Mouse (Mus musculus): Measurements from ENCODE around the gene Glrx2. TPM values are rescaled to one million over a fixed set of nuclear protein-coding genes. Genes with fewer than 3 reads are reported as not detected.

Glrx2 gene
- polyA plus RNA-seq, 1 experiment from 2014 or later: 52.8 TPM

DNA sequence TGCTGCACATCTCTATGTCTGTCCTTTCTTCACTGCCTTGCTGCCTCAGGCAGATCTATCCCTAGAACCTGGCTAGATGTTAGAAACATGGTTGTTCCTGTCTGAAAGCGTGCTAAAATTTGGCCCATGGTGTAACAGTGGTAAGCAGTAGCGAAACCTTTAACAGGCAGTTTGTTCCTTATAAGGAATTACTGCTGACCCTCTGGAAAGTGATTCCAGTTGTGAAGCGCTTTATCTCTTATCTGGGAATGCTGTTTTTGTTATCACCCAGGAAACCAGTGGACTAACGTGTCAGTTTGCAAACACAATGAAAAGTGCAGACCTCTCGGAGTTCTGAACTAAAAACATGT, 5.5 kb upstream of the Glrx2 start:
- no peak for TF ChIP-seq CTCF (IDR thresholded peaks at IDR 0.05)
- in situ Hi-C loops (cut with MboI; ENCODE audit: low pct_unique_long_range_greater_than_20kb): no loop called here
- ChIA-PET POLR2A (no interaction called here), CTCF (no interaction called here)
- no peak for DNase-seq (ENCODE audit: low read depth, low spot score)
- ATAC-seq: no peak
- no peaks in the 10 kb centered on the region for H3K27me3 ChIP-seq

- no peak for TF ChIP-seq CTCF (IDR thresholded peaks at IDR 0.05)
- H3K27me3 ChIP-seq: peaks cover 14% of the 10 kb centered on the region
- ATAC-seq (no peak), DNase-seq (ENCODE audit: low read depth, low spot score) (no peak)
- CTCF ChIA-PET: interaction anchor here (1.4 kb wide), 1 partner anchor 12 kb away, joined by 3 read pairs; no protein-coding TSS in a partner anchor
- POLR2A ChIA-PET: no interaction called here
- in situ Hi-C loops (cut with MboI; ENCODE audit: low pct_unique_long_range_greater_than_20kb): no loop called here
Measured at GRCm38 (mm10) chr1:143724456-143725064, 8.4 kb downstream of the Glrx2 start.

- no peak for DNase-seq (ENCODE audit: low read depth, low spot score)
Measured at GRCm38 (mm10) chr1:143727701-143728445, 11.7 kb downstream of the Glrx2 start.

GRCm38 (mm10) chr1:143730899-143731298, 14.8 kb downstream of the Glrx2 start:
- ATAC-seq (no peak), DNase-seq (ENCODE audit: low read depth, low spot score) (no peak)
- TF ChIP-seq CTCF (IDR thresholded peaks at IDR 0.05): peak; percentile 61
- in situ Hi-C loops (cut with MboI; ENCODE audit: low pct_unique_long_range_greater_than_20kb): no loop called here
- POLR2A ChIA-PET: interaction anchor here (0.6 kb wide), 1 partner anchor 10 kb away, joined by 3 read pairs; no protein-coding TSS in a partner anchor
- peaks cover 2% of the 10 kb centered on the region for H3K27me3 ChIP-seq
- CTCF ChIA-PET: interaction anchor here (0.7 kb wide), 1 partner anchor 29 kb away, joined by 3 read pairs; no protein-coding TSS in a partner anchor

More at GRCm38 (mm10) chr1:143727701-143728445, 11.7 kb downstream of the Glrx2 start:
- no peak for TF ChIP-seq CTCF (IDR thresholded peaks at IDR 0.05)
- CTCF ChIA-PET: interaction anchor here (1.4 kb wide), 1 partner anchor 10 kb away, joined by 3 read pairs; no protein-coding TSS in a partner anchor
- H3K27me3 ChIP-seq: peaks cover 7% of the 10 kb centered on the region
- no peak for ATAC-seq
- POLR2A ChIA-PET: no interaction called here
- in situ Hi-C loops (cut with MboI; ENCODE audit: low pct_unique_long_range_greater_than_20kb): no loop called here

GRCm38 (mm10) chr1:143731691-143732090, 15.6 kb downstream of the Glrx2 start:
- CTCF ChIA-PET: interaction anchor here (1.0 kb wide), 1 partner anchor 9 kb away, joined by 3 read pairs; no protein-coding TSS in a partner anchor

GRCm38 (mm10) chr1:143733914-143734410, 17.8 kb downstream of the Glrx2 start:
- CTCF ChIA-PET: no interaction called here

More at GRCm38 (mm10) chr1:143731691-143732090, 15.6 kb downstream of the Glrx2 start:
- no peak for ATAC-seq
- TF ChIP-seq CTCF (IDR thresholded peaks at IDR 0.05): no peak
- no peaks in the 10 kb centered on the region for H3K27me3 ChIP-seq
- in situ Hi-C loops (cut with MboI; ENCODE audit: low pct_unique_long_range_greater_than_20kb): no loop called here
- no peak for DNase-seq (ENCODE audit: low read depth, low spot score)
- POLR2A ChIA-PET: no interaction called here

GRCm38 (mm10) chr1:143738811-143739210, 22.7 kb downstream of the Glrx2 start:
- ChIA-PET CTCF (no interaction called here), POLR2A (no interaction called here)
- in situ Hi-C loops (cut with MboI; ENCODE audit: low pct_unique_long_range_greater_than_20kb): loop anchor here (5.0 kb wide), 1 partner anchor 37 kb away; the partner anchor contains the start of gene Cdc73
- no peaks in the 10 kb centered on the region for H3K27me3 ChIP-seq
- no peak for DNase-seq (ENCODE audit: low read depth, low spot score)
- TF ChIP-seq CTCF (IDR thresholded peaks at IDR 0.05): no peak
- ATAC-seq: no peak

More at GRCm38 (mm10) chr1:143733914-143734410, 17.8 kb downstream of the Glrx2 start:
- no peak for TF ChIP-seq CTCF (IDR thresholded peaks at IDR 0.05)
- POLR2A ChIA-PET: no interaction called here
- H3K27me3 ChIP-seq: no peaks in the 10 kb centered on the region
- ATAC-seq: no peak
- in situ Hi-C loops (cut with MboI; ENCODE audit: low pct_unique_long_range_greater_than_20kb): no loop called here
- no peak for DNase-seq (ENCODE audit: low read depth, low spot score)

DNA sequence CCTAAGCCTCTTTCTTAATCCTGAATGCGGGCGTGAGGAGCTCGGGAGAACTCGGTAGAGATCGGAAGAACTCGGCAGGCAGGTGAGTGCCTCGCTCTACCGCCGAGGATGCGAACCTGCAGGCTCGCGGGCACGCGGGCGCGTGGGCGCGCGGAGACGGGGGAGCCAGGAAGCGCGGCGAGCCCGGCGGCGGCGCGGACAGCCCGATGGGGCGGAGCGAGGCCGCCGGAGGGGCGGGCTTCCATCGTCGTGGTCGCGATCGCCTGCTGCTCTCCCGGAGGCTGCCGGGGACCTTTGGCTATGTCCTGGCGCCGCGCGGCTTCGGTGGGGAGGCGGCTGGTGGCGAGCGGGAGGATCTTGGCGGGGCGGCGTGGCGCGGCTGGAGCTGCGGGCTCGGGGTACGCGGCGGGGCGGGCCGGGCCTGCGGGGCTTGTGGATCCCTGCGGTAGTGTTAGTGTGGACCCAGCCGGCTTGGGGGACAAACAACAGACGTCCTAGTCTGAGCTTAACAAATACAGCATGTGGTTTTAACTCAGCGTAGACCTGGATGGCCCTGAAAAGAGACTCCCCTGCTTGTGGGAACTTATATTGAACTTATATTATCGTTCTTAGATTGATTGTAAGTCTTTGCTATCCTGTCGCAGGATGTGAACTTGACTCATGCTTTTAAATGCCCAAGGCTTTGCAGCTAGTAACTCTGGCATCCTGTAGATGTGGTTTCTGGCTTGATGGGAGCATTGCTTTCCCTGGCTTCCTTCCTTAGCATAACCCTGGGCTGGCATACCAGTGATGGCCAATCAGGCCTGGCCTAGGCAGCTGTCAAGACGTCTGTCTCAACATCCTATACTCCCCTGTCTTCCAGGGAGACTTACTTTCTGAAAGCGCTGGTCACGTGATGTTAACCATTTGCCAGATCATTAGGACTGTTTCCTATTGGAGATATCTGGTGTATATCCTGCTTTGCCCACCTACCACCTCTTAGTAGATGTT, 23.5 kb downstream of the Glrx2 start:
- no peak for TF ChIP-seq CTCF (IDR thresholded peaks at IDR 0.05)
- ATAC-seq (peak; percentile 91), DNase-seq (ENCODE audit: low read depth, low spot score) (no peak)
- POLR2A ChIA-PET: no interaction called here
- H3K27me3 ChIP-seq: no peaks in the 10 kb centered on the region
- in situ Hi-C loops (cut with MboI; ENCODE audit: low pct_unique_long_range_greater_than_20kb): loop anchor here (5.0 kb wide), 1 partner anchor 37 kb away; the partner anchor contains the start of gene Cdc73
- CTCF ChIA-PET: interaction anchor here (1.2 to 2.8 kb wide), 4 partner anchors 8 to 37 kb away, joined by 3 to 8 read pairs (median 4); partner anchors contain the start of genes Trove2 and Uchl5

- no peak for TF ChIP-seq CTCF (IDR thresholded peaks at IDR 0.05)
- POLR2A ChIA-PET: interaction anchor here (0.6 to 0.8 kb wide), 3 partner anchors 10 to 44 kb away, joined by 3 to 5 read pairs (median 3); no protein-coding TSS in a partner anchor
Measured at GRCm38 (mm10) chr1:143740581-143740980, 24.4 kb downstream of the Glrx2 start.

More at GRCm38 (mm10) chr1:143740581-143740980, 24.4 kb downstream of the Glrx2 start:
- H3K27me3 ChIP-seq: no peaks in the 10 kb centered on the region
- ATAC-seq: no peak
- in situ Hi-C loops (cut with MboI; ENCODE audit: low pct_unique_long_range_greater_than_20kb): no loop called here
- CTCF ChIA-PET: interaction anchor here (1.2 to 2.8 kb wide), 5 partner anchors 9 to 42 kb away, joined by 3 to 8 read pairs (median 4); partner anchors contain the start of genes Trove2 and Uchl5
- DNase-seq (ENCODE audit: low read depth, low spot score): no peak
